Mouse (Mus musculus) layer of hippocampus, postnatal 14 days (tissue): Measurements from ENCODE around the gene Cradd. TPM values are rescaled to one million over a fixed set of nuclear protein-coding genes. Genes with fewer than 3 reads are reported as not detected.

Experiments
- DNase-seq, 2 experiments: peaks; one replicate each; pipeline ENCODE4 v3.0.0; 2021 to 2022; ENCODE audit warnings: low spot score in 2 of 2, mixed read lengths in 1 of 2
- total RNA-seq, 2 experiments: library from RNA; stranded (reverse); gene quantifications; 2 replicates each; pipeline ENCODE4 v1.2.3; 2021

Cradd gene
- total RNA-seq, 2 experiments from 2014 or later = 6.6 TPM

DNA sequence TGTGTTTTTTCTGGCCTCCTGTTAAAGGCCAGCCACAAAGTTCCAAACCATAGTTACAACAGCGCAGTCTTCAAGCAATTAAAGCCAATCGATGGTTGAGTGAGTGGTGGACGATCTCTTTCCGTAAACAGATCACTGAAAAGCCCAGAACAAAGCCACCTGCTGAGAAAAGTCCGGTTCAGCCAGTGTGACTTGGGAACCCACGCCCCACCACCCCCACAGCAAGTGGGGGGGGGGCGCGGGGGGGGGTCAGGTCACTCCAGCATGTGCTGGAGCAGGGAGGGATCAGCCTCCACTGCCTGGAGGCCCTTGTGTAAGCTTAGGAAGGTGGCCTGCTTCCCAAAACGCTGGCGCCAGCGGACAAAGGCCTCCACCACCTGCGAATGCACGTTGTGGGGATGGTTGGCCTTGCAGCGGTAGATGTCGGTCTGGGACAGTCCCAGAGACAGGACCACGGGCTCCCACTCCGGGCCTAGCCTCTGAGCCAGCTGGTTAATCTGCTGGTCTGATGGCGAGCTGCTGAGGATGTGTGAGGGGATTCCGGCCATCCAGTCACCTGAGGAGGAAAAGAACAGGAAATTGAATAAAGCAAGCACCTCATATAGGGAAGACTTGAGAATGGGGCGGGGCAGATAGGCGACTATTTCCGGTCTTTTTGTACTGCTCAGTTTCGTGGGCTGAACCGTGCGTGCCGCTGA is 148.4 kb downstream of the Cradd start:
- no peak for DNase-seq

DNA sequence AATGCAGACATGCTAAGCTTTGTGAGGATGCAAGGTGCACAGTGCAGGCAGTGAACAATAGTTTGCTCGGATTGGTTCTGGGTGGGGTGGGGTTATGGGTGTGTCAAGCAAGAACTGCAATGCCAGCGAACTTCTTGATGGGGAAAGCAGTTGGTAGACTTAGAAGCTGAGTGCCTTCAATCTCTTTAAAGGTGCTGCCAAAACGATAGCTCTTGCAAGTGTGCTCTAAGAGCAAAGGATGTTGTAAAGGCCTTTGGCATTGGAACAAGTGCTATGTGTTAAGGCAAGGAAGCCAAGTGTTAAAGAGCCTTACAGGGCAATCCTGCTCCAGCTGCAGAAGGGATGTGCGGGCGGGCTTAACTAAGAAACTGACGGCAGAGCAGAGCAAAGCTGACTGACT is 149.7 kb downstream of the Cradd start:
- DNase-seq = no peak

DNA sequence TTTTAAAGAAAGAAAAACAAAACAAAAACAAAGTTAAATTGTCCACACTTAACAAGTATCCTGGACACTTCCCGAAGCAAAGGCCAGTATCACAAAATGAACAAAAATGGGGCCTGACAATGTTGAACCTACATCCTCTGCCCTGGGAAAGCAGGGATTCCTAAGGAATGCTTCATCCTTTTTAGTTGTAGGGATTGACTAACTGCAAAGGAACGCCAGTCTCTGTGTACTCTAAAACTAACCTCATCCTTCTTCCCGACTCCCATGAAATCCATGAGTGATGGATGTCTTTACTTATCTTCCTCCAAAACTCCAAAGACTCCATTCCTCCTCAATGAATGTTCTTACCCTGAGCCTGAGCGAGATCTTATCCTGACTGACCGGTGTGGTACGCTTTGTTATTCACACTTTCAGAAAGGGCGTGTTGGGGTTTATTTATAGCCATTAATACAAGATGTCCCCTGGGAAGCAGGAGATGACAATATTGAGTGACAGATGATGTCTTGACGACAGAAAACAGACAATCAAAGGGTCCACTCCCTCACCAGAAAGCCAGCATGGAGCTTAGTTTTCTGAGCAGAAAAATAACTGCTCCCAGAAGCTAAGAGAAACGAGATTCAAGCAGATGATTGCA is 153.1 kb downstream of the Cradd start:
- no peak for DNase-seq

DNA sequence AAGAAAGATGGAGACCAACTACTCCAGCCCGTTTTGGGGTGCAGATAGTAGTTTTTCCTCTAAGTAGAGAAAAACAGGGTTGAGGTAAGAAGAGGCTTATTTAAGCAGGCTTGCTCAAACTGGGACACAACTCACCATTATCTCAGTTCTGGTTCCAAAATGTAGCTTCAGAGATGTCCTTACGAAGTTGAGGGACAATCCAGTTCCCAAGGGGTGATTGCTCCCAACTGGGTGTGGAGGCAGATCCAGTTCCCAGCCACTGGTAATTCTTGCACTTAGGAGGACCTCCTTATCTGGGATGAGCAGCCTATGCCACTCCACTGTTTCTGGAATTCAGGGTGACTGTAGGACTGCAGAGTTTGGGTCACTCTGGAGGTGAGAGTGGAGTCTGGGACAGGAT is 159.0 kb downstream of the Cradd start:
- DNase-seq = no peak

DNA sequence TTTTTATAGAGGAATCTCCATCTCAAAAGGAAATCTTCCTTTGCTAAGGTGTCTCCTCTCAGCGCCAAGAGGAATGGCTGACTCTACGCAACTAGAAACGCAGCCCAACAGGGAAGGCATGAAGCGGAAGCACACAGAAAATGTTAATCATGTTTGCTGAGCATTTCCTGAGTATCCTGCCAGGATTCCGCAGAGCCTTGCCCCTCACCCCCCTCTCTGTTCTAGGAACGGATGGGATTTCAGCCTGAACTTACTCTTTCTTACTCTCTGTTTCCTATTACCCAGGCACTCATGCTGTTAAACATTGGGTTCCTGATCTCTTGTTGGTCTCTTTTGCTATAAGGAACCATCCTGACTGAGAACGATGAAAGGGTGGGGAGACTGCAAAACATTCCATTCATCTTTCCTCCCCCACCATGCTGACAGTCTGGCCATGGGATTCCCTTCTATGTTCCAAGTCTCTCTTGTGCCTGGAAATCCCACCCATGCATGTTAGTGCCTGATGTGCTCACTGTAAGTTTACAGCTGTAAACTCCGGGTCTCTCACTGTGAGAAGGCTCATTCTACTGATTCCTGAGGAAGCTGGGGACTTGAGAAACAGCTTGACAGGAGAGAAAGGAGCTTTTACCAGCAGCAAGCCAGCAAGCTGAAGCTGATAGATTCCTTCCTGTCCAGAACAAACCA is 161.1 kb downstream of the Cradd start:
- no peak for DNase-seq

DNA sequence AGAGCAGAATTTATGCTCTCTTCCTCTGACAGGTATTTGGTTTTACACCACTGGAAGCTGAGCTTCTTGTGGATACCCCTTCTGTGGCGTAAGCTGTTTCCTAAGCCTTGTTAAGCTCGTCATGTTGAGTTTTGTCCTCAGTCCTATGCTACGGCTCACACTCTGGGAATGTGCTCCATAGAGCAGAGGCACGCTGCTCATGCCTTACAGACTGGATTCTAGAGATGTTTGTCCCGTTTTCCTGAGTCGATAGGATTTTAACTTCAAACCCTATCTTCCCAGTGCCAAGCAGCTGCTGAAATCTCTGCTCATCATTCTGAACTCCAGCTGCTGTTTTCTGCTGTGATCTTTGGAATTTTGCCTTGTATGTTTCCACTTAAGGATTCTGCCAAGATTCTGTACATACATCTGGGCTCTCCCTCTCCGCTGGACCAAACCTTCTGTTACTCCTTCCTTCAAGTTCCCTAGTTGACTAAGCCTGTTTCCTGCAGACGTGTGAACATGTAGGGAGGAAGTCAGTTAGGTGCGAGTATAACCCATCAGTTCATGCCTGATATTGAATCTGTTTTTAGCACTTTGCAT is 164.2 kb downstream of the Cradd start:
- no peak for DNase-seq

DNA sequence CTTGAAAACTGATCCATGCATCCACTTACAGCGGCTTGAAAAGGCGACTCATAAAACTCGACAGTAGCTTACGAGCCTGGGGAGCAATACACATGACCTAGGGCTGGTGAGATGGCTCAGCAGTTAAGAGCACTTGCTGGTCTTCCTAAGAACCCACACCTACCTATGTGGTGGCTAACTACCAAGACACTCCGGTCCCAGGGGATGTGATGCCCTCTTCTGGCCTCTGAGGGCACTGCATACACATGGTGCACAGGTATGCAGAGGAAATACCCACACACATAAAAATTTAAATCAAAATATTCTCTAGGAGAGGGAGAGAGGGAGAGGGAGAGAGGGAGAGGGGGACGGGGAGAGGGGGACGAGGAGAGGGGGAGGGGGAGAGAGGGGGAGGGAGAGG is 167.5 kb downstream of the Cradd start:
- no peak for DNase-seq

DNA sequence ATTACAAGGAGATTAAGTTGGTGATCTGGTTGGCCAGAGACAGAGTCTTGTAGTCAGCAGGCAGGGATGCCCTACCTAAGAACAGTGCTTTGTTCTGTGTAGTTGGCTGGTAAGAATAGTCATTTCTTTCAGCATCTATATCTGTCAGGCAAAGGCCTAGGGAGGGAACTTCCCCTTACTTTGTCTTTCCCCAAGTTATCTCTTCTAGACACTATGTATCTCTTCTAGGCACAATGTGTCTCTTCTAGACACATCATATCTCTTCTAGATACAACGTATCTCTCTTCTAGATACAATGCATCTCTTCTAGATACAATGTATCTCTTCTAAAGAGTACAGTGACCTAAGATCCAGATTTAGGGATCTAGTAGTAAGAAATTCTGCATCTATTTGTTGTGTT is 169.3 kb downstream of the Cradd start:
- DNase-seq = no peak

DNA sequence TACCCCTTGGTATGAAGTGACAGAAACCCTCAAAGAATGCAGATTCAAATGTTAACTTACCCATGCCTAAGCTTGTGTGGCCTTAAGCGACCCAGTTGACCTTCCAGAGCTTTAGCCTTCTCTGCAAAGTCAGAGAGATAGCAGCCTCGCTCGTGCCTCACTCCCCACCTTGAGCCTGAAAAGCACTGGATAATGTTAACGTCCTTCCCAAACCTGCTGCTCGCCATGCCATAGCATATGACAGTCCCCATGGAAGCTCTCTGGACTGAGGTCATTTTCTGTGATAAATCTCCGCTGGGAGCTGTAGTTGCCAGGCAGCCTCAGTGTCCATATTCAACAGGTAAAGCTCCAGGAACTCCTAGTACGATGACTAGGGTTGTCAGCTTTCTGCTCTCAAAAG is 170.7 kb downstream of the Cradd start:
- no peak for DNase-seq

DNA sequence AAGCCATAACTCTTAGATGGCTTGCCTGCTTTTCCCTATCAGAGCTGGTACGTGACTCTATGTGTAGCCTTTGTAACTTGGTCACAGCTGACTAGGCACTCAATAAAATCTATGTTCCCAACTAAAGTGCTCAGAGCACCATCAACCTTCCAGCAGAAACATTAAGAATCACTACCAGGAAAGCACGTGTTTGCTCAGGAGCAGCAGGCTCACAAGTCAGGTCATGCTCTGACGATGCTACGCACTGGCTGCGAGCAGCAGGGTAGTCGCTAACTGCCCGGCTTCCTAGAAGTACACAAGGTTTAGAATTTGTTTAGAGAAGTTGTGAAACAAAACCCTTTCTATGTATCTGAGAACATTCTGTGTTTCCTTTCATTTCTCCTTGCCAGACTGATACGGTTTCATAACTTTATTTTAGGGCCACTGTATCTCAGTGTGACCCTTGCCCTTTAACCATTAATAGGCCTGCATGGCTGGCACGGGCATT is 171.4 kb downstream of the Cradd start:
- no peak for DNase-seq

DNA sequence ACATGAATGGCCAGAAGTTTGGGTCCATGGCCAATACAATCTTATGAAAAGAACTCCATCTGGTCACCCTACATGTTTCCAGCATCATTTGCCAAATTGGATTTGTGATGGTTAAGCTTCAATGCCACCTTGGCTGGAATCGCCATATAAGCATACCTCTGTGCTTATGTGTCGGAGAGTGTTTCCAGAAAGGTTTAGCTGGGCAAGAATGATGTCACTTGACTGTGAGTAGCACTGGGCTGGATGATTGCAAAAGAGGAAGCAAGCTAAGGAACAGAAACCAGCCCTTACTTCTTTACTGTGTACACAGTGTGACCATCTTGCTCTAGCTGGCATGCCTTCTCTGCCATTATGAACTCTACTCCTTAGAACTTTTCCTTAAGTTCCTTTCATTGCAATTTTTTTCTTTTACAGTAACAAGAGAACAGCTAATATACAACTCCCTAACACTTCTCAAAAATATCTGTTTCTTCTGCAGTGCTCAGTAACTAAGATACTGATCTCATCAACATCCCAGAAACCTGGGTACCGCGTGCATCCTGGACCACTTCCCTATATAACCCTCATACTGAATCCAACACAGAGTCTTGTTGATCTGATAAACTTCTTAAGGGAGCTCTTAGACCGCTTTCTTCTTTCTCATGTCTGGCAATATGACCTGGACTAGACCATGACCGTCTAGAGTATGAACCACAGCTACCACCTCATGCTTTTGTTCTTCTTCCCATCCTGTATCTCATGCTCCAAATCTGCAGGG is 172.7 kb downstream of the Cradd start:
- DNase-seq = peak in 1 of 2 experiments; percentile 34

DNA sequence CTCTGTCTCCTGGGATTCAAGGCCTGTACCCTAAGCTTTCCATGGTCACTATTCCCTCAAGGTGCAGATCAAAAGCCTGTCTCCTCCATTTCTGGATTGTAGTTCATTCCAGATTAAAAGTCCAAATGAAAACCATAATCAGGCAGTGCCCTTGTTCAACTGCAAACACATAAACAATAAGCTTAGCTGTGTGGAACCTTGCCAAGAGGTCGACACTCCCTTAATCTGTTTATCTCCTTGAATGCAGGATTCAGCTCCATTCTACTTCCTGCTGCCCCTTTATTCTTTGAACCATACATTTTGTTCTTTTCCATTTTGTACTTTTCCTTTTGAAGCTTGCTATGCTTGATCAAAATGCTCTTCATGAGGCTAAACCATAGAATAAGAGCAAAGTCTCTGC is 174.3 kb downstream of the Cradd start:
- DNase-seq = no peak

DNA sequence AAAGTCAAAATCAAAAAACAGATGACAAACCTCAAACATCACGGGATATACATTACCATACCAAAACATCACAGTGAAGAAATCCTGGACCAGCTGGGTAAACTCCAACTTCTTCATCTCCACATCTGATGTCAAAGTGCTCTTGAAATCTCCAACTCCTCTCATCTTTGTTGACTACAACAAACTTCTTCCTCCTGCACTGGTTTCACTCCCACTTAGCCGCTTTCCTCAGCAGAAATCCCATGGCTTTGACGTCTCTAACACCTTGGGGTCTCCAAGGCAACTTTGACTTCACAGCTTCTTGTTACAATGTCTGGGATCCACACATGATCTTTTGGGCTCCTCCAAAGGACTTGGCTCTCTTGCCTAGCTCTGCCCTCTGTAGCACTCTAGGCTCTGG is 175.3 kb downstream of the Cradd start:
- DNase-seq = no peak

DNA sequence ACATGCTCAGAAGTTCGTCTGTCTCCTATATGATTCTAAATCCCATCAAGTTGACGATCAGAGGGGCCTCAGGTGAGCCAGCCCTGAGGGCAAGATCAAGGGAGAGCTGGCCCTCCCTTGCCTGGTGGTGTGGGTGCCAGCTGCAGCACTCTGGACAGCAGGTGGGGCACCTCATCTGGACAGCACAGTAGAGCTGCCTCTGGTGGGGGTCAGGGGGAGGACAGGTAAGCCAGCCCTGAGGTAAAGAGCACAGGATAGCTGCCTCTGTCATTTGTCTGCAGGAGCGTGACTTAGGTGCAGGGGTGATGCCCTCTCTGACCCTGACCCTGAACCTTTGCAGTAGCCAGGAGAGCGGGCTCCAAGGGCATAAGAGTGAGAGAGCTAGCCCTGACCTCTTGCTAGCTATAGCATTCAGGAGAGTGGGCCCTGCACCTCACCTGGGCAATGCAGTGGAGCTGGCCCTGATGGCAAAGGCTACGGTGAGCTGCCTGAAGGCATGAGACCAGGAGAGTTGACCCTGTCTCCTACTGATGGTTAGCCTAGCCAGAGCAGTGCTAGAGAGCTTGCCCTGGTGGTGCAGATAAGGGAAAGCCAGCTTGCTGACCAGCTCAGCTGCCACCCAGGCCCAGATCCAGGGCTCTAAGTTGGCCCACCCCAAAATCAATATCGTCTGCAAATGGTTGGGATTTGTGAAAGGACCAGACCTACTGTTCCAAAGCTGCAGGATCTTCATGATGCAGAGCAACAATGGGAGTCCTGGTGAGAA is 176.6 kb downstream of the Cradd start:
- DNase-seq = no peak

DNA sequence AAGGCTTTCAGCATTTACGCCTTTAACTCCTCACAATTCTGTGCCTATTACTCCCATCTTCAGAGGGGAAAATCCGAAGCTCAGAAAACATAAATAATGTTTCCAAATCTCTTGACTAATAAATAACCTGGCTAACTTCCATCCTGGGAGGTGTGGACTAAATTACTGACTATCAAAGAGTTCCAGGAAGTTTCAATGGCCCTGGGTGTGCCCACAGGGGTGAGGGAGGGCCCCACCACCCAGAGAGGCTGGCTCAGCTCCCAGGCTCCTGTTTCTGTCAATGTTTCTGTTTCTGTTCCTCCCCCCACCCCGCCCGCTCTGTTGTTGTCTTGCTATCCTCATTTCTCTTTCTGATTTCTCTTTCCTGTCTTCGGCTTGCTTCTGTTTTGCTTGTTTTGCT is 177.4 kb downstream of the Cradd start:
- DNase-seq = no peak

DNA sequence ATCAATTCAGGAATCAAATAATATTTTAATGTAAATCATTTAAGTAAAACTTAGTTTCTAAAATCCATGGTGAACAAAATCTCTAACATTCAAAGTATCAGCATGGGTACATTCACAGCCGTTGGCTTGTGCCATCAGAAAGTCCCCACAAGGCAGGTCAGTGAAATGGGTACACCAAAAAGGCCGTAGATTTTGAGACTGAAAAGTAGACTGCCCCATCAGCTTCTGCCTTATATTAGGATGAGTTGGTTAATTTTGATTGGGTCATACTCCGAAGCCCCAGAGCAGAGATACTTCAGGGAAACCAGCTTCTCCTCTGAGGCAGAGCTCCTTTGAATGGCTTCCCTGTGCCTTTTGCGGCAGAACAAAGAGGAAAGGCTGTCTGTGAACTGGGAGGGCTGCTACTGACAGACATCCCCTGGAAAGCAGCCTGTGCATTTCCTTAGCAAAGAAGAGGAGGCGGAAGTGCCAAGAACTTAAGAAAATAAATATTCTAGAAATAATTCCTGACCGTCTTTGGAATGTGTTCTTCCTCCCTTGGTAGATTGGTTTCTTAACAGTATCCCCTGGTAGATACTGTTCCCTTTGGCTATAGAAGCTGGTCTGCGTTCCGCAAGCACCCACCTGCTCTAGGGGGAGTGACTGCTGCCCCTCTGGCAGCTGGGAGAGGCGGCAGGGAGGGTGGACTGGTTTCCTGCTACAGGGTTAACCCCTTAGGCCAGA is 178.6 kb downstream of the Cradd start:
- DNase-seq = peak in 1 of 2 experiments; percentile 28

DNA sequence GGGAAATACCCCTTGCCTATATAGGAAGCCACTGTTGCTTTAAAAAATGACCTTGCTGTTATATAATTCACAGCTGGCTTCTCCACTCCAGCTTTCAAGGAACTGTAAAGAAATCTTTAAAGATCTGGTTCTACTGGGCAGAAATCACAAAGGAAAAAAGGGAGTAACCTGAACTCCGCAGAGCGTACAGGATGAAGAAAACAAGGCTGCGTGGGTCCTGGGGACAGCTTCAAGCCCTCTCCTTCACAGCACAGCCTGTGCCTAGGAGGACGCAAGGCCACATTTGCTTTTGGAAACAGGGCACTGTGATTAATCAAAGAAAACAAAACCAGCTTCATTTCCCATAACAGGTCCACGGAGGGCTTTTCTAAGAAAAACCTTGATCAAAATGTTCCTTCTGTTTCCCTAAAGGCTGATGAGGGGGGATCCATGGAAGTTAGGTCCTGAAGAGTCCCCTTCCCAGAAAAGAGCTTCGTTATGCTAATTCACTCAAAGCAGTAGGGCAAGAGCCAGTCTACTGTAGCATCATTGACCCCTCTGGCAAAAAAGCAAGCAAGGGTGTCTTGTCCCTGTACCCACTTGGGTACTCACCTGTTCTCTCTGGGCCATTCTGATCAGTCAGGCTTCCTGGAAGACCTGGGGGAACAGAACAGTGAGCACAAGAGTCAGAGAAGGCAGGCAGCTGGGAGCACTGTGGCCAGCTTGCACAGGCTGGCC is 179.4 kb downstream of the Cradd start:
- DNase-seq = no peak

DNA sequence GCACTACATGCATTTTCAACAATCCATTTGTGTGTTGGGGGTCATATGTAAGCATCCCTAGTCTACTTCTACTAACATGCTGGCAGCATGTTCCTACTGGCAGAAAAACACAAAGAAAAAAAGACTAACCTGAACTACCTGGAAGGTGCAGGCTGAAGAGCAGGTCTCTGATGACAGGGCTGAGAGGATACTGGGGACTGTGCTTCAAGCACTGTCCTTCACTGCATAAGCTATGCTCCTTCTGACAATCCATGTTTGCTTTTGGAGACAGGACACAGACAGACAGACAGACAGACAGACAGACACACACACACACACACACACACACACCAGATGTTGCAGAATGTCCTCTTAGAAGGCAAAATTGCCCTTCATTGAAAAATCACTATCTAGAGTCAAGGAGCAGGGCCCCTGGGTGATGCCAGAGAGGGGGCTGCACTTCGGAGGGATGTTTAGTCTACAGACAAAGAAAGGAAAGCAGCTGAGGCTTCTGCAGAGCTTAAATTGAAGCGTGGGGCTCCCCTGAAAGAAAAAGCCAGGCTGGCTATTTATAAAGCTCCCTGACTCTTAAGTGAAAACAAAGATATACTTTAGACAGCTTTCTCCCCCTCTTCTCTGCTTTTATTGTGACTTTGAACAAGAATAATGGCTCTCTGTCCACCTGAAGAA is 180.4 kb downstream of the Cradd start:
- DNase-seq = no peak
